Mouse (Mus musculus) cerebellum, postnatal 36 days (tissue): Measurements from ENCODE around the gene Spata31d1a.

Source experiments
- DNase-seq, 2 experiments: peaks; one replicate each; pipeline ENCODE4 v3.0.0; 2021 to 2022; ENCODE audit warnings: mixed read lengths in 2 of 2

The Spata31d1a gene

GRCm38 (mm10) chr13:59663939-59664712 lies 46.0 kb downstream of the Spata31d1a start:
- DNase-seq: no peak

- no peak for DNase-seq
Observed at GRCm38 (mm10) chr13:59661966-59662365, 48.2 kb downstream of the Spata31d1a start.

- no peak for DNase-seq
Observed at GRCm38 (mm10) chr13:59661387-59661786, 48.7 kb downstream of the Spata31d1a start.

- DNase-seq: no peak
Observed at GRCm38 (mm10) chr13:59660371-59660770, 49.8 kb downstream of the Spata31d1a start.

GRCm38 (mm10) chr13:59657781-59658180 lies 52.3 kb downstream of the Spata31d1a start:
- DNase-seq: no peak

- no peak for DNase-seq
Observed at GRCm38 (mm10) chr13:59656975-59657388, 53.1 kb downstream of the Spata31d1a start.

GRCm38 (mm10) chr13:59656316-59656832 lies 53.8 kb downstream of the Spata31d1a start:
- DNase-seq: no peak

- no peak for DNase-seq
Observed at GRCm38 (mm10) chr13:59655718-59656315, 54.3 kb downstream of the Spata31d1a start.

GRCm38 (mm10) chr13:59654465-59654864 lies 55.7 kb downstream of the Spata31d1a start:
- DNase-seq: no peak

GRCm38 (mm10) chr13:59653136-59653535 lies 57.0 kb downstream of the Spata31d1a start:
- no peak for DNase-seq

GRCm38 (mm10) chr13:59652651-59653050 lies 57.5 kb downstream of the Spata31d1a start:
- DNase-seq: no peak
